In genomic region chr10:80117736-80118135, GRCm38 (mm10) we compare ENCODE assay signal across 8 mouse cellular contexts. TPM values are rescaled to one million over a fixed set of nuclear protein-coding genes. Genes with fewer than 3 reads are reported as not detected.
DNase-seq lines count a peak whose midpoint lies in the region; ATAC-seq and TF ChIP-seq lines count a peak whose summit lies in the region.

No protein-coding gene starts in this region.

- WGBS in thymus, adult 2 months: 3% methylated on average over 1 of the region's 1 CpGs
- 40% methylated on average over 1 of the region's 1 CpGs for WGBS in limb, embryonic 15.5 days

- peak overlapping the region; percentile 87 for H3K4me2 ChIP-seq in limb, embryonic 15.5 days

- ATAC-seq in limb, embryonic 15.5 days (ENCODE audit: insufficient number of reproducible peaks, low FRiP score, low TSS enrichment, low read depth): no peak

- H3K4me1 ChIP-seq in thymus, adult 2 months (replicated peaks; ENCODE audit: control insufficient read depth, insufficient read depth, low read length): peaks cover 29% of the 10 kb centered on the region
- peaks cover 46% of the 10 kb centered on the region for H3K4me1 ChIP-seq in limb, embryonic 15.5 days

- peak overlapping the region; percentile 73 for H3K4me3 ChIP-seq in thymus, adult 2 months (ENCODE audit: control insufficient read depth, insufficient read depth, low read length)
- H3K4me3 ChIP-seq in limb, embryonic 15.5 days: peak overlapping the region; percentile 93

- H3K9ac ChIP-seq in limb, embryonic 15.5 days: peak overlapping the region; percentile 91

- no peak for TF ChIP-seq CTCF in thymus, adult 2 months (IDR thresholded peaks at IDR 0.05; ENCODE audit: borderline replicate concordance, control insufficient read depth, extremely low read depth, insufficient read depth, low read length, poor library complexity)

- peak; percentile 73 for DNase-seq in cerebellum, adult 9-10 months
- DNase-seq in cerebellum, adult 11 months: no peak
- no peak for DNase-seq in thymus, adult 2 months
- DNase-seq in thymus, adult 18-20 months: no peak
- peak; percentile 29 for DNase-seq in thymus, postnatal 25 days
- no peak for DNase-seq in gastrocnemius, postnatal 4 days (ENCODE audit: low spot score in 2 of 2)
- no peak for DNase-seq in frontal cortex, postnatal 10 days (ENCODE audit: low spot score in 2 of 2)

- H3K36me3 ChIP-seq in thymus, adult 2 months (ENCODE audit: control insufficient read depth, insufficient read depth, low read length): no peaks in the 10 kb centered on the region
- peaks cover 38% of the 10 kb centered on the region for H3K36me3 ChIP-seq in limb, embryonic 15.5 days

- H3K27ac ChIP-seq in thymus, adult 2 months (ENCODE audit: control insufficient read depth, insufficient read depth, low read length): peak overlapping the region; percentile 50
- peak overlapping the region; percentile 50; the same call in 1 of the 2 replicates for H3K27ac ChIP-seq in limb, embryonic 15.5 days

- no peaks in the 10 kb centered on the region for H3K27me3 ChIP-seq in thymus, adult 2 months (ENCODE audit: control insufficient read depth, insufficient read depth, low read length)
- H3K27me3 ChIP-seq in limb, embryonic 15.5 days: no peaks in the 10 kb centered on the region

- H3K9me3 ChIP-seq in limb, embryonic 15.5 days: no peaks in the 10 kb centered on the region

- TF ChIP-seq POLR2A in thymus, adult 2 months (IDR thresholded peaks at IDR 0.05; ENCODE audit: control insufficient read depth, extremely low read depth, insufficient read depth, low read length, poor library complexity): 0 out of 2 replicates have a peak, but pooled peaks have one; percentile 29

RNA-seq across cellular contexts. Expression of gene Stk11, which starts 2.1 kb away (rescaled TPM):
- polyA plus RNA-seq in thymus, adult 2 months (2012; rRNA removed): 265 and 270 TPM in 2 replicates
- polyA plus RNA-seq in limb, embryonic 15.5 days (2015; fragmentation: Nextera tagmentation; extraction: Ambion mirVana): 15.2 and 16.6 TPM in 2 replicates
- total RNA-seq in gastrocnemius, postnatal 4 days (2021): 100 to 1,000 TPM; 116 to 125 TPM

RNA-seq across cellular contexts. Expression of gene Sbno2, which starts 12.4 kb away (rescaled TPM):
- polyA plus RNA-seq in thymus, adult 2 months (2012; rRNA removed): 127 and 138 TPM in 2 replicates
- polyA plus RNA-seq in limb, embryonic 15.5 days (2015; fragmentation: Nextera tagmentation; extraction: Ambion mirVana): 19.7 and 19.8 TPM in 2 replicates
- total RNA-seq in gastrocnemius, postnatal 4 days (2021): 10 to 100 TPM; 13.0 to 13.6 TPM

RNA-seq across cellular contexts. Expression of gene Atp5d, which starts 20.7 kb away (rescaled TPM):
- polyA plus RNA-seq in thymus, adult 2 months (2012; rRNA removed): 1,163 and 1,361 TPM in 2 replicates
- polyA plus RNA-seq in limb, embryonic 15.5 days (2015; fragmentation: Nextera tagmentation; extraction: Ambion mirVana): 494 and 537 TPM in 2 replicates
- 100 to 1,000 TPM; 522 to 564 TPM for total RNA-seq in gastrocnemius, postnatal 4 days (2021)

RNA-seq across cellular contexts. Expression of gene Cbarp, which starts 22.9 kb away (rescaled TPM):
- polyA plus RNA-seq in thymus, adult 2 months (2012; rRNA removed): 34.0 and 37.7 TPM in 2 replicates
- 5.9 and 6.8 TPM in 2 replicates for polyA plus RNA-seq in limb, embryonic 15.5 days (2015; fragmentation: Nextera tagmentation; extraction: Ambion mirVana)
- 1 to 10 TPM; 2.2 to 2.7 TPM for total RNA-seq in gastrocnemius, postnatal 4 days (2021)

RNA-seq across cellular contexts. Expression of gene Midn, which starts 30.3 kb away (rescaled TPM):
- 342 and 374 TPM in 2 replicates for polyA plus RNA-seq in thymus, adult 2 months (2012; rRNA removed)
- polyA plus RNA-seq in limb, embryonic 15.5 days (2015; fragmentation: Nextera tagmentation; extraction: Ambion mirVana): 13.4 and 14.0 TPM in 2 replicates
- total RNA-seq in gastrocnemius, postnatal 4 days (2021): 10 to 100 TPM; 67.7 to 74.0 TPM

Comparison
In these comparisons a context has a peak if more than half of its experiments do, and no peak if none do; other contexts are left out.
1. DNase-seq: peak in cerebellum, adult 9-10 months (single experiment) and thymus, postnatal 25 days (single experiment); none in cerebellum, adult 11 months (single experiment), thymus, adult 2 months (single experiment), thymus, adult 18-20 months (0 of 2), gastrocnemius, postnatal 4 days (0 of 2) and frontal cortex, postnatal 10 days (0 of 2).
2. RNA of gene Stk11, which starts 2.1 kb away (polyA plus RNA-seq): 265 to 270 TPM in thymus, adult 2 months; 15.2 to 16.6 TPM in limb, embryonic 15.5 days; every median in the first group is over 10 times any median in the second.